Mouse (Mus musculus): ENCODE data around the gene Cnih1. TPM values are rescaled to one million over a fixed set of nuclear protein-coding genes. Genes with fewer than 3 reads are reported as not detected.
"Not testable (repeated sequence)": the region's sequence is repeated elsewhere in the genome, so short reads cannot be mapped to it uniquely, and the experiment has no call there.

Gene Cnih1
- total RNA-seq, 1 experiment from 2014 or later, result 48.0 TPM

DNA sequence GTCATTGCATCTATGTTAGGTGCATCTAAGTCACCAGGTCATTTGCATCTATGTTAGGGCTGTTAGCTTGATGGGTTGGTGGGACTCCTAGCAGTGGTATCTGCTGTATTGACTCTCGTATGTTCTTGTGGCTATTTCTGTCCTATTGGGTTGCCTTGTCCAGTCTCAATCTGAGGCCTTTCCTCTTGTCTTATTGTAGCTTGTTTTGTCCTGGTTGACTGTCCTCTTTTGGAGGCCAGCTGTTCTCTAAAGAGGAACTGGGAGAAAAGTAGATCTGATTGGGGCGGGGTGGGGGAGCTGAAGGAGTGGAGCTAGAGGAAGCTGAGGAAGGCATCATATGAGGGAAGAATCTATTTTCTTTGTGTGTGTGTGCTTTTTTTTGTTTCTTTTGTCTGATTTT is 45.5 kb downstream of the Cnih1 start:
- no peak for ATAC-seq (replicated peaks; ENCODE audit: insufficient number of reproducible peaks, low FRiP score, low TSS enrichment, poor library complexity, severe bottlenecking)

DNA sequence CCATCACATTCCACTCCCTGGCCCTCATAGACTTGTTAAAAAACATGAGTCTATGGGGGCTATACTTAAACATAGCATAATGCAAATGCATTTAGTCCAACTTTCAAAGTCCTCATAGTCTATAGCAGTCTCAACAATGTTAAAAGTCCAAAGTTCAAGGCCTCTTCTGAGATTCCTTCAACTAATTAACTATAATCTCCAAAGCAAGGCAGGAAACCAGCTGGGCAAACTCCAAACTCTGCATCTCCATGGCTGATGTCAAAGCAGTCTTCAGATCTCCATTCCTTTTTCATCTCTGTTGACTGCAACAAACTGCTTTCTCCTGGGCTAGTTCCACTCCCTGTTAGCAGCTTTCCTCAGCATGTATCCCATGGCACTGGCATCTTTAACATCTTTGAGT is 50.9 kb downstream of the Cnih1 start:
- not testable (repeated sequence) for ATAC-seq (replicated peaks; ENCODE audit: insufficient number of reproducible peaks, low FRiP score, low TSS enrichment, poor library complexity, severe bottlenecking)

DNA sequence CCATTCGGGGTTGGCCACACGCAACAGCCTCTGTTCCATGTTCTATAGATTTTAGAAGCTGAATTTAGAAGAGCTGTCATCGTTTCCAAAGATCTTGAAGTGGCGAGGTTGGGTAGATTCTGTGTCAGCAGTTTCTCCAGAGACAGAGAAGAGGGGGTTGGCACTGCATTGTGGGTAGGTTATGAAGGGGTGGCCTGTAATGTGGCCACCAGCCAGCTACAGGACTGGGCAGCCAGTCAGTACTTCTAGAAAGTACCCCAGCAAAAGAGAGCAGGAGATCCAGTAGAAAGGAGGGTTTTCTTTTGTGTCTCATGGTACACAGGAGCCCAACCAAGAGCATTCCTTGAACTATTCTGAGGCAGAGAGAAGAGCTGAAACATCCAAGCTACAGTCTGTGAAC is 51.8 kb downstream of the Cnih1 start:
- no peak for ATAC-seq (replicated peaks; ENCODE audit: insufficient number of reproducible peaks, low FRiP score, low TSS enrichment, poor library complexity, severe bottlenecking)

DNA sequence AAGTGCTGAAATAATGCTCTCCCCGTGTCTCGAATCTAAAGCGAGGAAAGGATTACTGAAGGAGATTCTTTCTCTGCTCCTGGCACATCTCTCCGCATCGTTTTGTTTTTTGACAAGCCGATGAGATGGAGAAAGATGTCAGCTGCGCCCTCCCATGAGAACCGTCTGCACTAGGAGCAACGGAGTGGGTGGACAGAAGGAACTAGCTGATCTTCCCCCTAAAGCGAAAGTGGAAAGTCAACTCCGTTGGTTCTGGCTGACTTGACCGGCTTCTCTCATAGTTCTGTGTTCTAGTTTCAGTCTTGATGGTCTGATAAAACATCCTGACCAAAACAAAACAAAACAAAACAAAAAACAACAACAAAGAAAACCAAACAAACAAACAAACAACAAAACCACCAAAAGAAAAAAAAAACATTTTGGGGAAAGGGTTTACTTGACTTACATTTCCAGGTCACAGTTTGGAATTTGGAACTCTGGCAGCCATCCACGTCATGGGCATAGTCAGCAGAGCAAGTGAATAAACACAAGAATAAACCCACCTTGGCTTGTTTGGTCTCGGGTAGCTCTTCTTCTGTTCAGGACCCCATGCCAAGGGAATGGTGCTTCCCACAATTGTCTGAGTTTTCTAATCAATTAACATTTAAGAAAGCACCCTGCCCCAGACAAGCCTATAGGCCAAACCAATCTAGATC is 53.3 kb downstream of the Cnih1 start:
- no peak for ATAC-seq (replicated peaks; ENCODE audit: insufficient number of reproducible peaks, low FRiP score, low TSS enrichment, poor library complexity, severe bottlenecking)

DNA sequence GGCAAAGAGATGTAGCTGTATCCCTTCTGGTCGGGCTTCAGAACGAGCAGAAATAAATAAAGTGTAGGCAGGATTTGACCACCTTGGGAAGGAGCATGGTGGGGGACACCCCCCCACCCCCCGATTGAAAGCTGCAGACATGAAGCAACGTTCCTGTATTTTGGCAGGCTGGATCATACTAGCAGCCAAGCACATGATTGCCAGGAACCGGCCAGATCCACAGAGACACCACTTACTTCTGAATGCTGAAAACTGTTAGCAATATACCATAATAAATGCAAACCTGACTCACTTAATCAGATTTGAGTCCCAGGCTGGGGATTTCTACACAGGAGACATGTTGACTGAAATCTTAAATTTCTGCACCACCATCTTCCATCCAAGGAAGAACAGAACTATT is 53.9 kb downstream of the Cnih1 start:
- ATAC-seq (replicated peaks; ENCODE audit: insufficient number of reproducible peaks, low FRiP score, low TSS enrichment, poor library complexity, severe bottlenecking), result no peak

DNA sequence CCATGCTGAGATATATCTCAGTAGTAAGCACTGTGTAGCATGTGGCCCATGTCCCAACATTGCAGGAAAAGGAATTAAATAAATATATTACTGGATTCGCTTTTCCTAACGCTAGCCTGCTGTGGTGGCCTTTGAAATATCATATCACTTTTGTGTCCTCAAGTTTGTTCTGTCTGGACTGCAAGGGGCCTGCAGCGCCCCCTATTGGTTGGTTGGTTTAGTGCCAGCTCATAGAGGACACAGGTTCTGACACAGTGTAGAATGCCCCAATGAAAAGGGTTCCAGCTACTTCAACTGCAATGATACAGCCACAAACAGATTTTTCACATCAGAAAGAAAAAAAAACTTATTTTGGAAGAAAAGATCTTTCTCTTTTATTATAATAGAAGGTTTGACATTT is 62.5 kb downstream of the Cnih1 start:
- no peak for ATAC-seq (replicated peaks; ENCODE audit: insufficient number of reproducible peaks, low FRiP score, low TSS enrichment, poor library complexity, severe bottlenecking)

Other genes with a start within 250 kb of the Cnih1 start
- gene Cdkn3, start 27.9 kb downstream of the Cnih1 start, total RNA-seq (2017), result 4.8 to 14.7 TPM in 2 of 3 replicates, not detected in the other
- gene Gmfb, start 33.8 kb upstream of the Cnih1 start, total RNA-seq (2017), result 124 to 159 TPM (median 133 TPM) in 3 replicates
- gene Cgrrf1, start 43.7 kb upstream of the Cnih1 start, total RNA-seq (2017), result 24.6 to 35.2 TPM (median 33.2 TPM) in 3 replicates
- not detected in 3 replicates for gene Samd4, start 94.4 kb upstream of the Cnih1 start, total RNA-seq (2017)